Mouse (Mus musculus) ovary, postnatal 36 days (tissue): Measurements from ENCODE around the gene Prpf19.

ENCODE experiments used
- DNase-seq: peaks from one replicate; pipeline ENCODE4 v3.0.0; 2022; ENCODE audit warnings: low spot score, mixed read lengths

The Prpf19 gene

GRCm38 (mm10) chr19:10938771-10939170 lies 43.7 kb downstream of the Prpf19 start:
- no peak for DNase-seq

GRCm38 (mm10) chr19:10940097-10940800 lies 45.2 kb downstream of the Prpf19 start:
- DNase-seq, result peak; percentile 82

- DNase-seq, result no peak
Observed at GRCm38 (mm10) chr19:10940801-10941457, 45.9 kb downstream of the Prpf19 start.

GRCm38 (mm10) chr19:10943955-10944354 lies 48.9 kb downstream of the Prpf19 start:
- DNase-seq, result no peak

GRCm38 (mm10) chr19:10946506-10946905 lies 51.5 kb downstream of the Prpf19 start:
- no peak for DNase-seq

- no peak for DNase-seq
Observed at GRCm38 (mm10) chr19:10947219-10947618, 52.2 kb downstream of the Prpf19 start.

- DNase-seq, result no peak
Observed at GRCm38 (mm10) chr19:10948416-10948815, 53.4 kb downstream of the Prpf19 start.

- peak; percentile 92 for DNase-seq
Observed at GRCm38 (mm10) chr19:10949112-10949511, 54.1 kb downstream of the Prpf19 start, which contains the start of gene Ccdc86. Ccdc86 (minus strand) TSS chr19:10949266.

GRCm38 (mm10) chr19:10949558-10949957 lies 54.5 kb downstream of the Prpf19 start:
- DNase-seq, result no peak

GRCm38 (mm10) chr19:10952021-10952939 lies 57.2 kb downstream of the Prpf19 start:
- no peak for DNase-seq
